Mouse (Mus musculus): ENCODE data around the gene Slc6a5.

The Slc6a5 gene

GRCm38 (mm10) chr7:49985947-49986346 is 76.0 kb downstream of the Slc6a5 start:
- no peak for DNase-seq

- no peak for DNase-seq
Measured at GRCm38 (mm10) chr7:49999321-49999720, 89.4 kb downstream of the Slc6a5 start.

GRCm38 (mm10) chr7:50005268-50005667 is 95.3 kb downstream of the Slc6a5 start:
- no peak for DNase-seq

Data from cerebellum, adult 11-12 months (tissue).